Mouse (Mus musculus): Measurements from ENCODE around the gene Det1. TPM values are rescaled to one million over a fixed set of nuclear protein-coding genes. Genes with fewer than 3 reads are reported as not detected.

Det1 gene
- polyA plus RNA-seq (2017; shearing (Covaris generic)), result 10 to 100 TPM; 18.5 to 24.1 TPM

- ATAC-seq, result peak; percentile 96
These were observed at the start of gene Det1 for GRCm38 (mm10) chr7:78846737-78847434. TSS of gene Det1 (minus strand) at chr7:78847263.

GRCm38 (mm10) chr7:78895653-78896333 is 48.7 kb upstream of the Det1 start, which contains the start of gene Aen:
TSS of gene Aen (plus strand) at chr7:78895854.
- ATAC-seq, result peak; percentile 100

DNA sequence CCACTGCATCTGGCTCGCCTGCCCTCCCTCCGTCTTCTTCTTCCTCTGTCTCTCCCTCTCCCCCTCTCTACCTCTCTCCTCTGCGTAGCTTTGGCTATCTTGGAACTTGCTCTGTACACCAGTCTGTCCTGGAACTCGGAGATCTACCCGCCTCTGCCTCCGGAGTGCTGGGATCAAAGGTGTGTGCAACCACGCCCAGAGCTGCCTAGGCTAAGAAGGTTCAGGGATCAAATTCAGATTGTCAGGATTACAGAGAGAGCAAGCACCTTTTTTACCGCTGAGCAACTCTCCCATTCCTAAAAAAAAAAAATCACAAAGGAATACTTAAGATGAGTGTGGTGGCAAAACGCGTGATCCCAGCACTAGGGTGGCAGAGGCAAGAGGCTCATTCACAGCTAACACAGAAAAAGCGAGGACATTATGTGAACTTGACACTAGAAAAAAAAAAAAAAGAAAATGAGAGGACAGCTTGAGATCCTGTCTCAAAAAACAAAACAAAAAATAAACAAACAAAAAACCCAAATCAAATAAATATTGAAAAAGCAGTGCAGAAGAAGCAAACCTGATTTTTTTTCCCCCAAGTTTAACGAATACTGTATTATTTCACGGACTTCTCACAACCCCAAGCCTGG is 48.1 kb upstream of the Det1 start:
- ATAC-seq, result no peak

DNA sequence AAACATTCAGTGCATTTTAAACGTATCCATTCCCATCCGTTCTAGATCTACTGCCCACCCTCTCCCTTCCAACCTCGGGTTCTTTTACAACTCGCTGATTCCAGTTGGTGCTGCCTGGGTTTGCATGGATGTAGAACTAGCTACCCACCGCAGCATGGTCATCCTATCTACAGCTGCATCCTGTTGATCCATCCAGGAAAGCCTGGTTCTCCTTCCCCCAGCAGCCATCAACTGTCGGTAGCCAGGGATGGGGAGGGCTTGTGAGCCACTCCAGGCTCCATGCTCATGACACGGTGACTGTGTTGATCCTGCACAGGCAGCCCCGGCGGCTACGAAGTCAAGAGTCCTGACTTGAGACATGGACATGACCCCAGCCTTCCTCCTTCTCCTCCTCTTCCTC is 46.9 kb upstream of the Det1 start:
- ATAC-seq, result no peak

- ATAC-seq, result peak; percentile 51
These were observed 43.6 kb upstream of the Det1 start for GRCm38 (mm10) chr7:78890641-78891040.

DNA sequence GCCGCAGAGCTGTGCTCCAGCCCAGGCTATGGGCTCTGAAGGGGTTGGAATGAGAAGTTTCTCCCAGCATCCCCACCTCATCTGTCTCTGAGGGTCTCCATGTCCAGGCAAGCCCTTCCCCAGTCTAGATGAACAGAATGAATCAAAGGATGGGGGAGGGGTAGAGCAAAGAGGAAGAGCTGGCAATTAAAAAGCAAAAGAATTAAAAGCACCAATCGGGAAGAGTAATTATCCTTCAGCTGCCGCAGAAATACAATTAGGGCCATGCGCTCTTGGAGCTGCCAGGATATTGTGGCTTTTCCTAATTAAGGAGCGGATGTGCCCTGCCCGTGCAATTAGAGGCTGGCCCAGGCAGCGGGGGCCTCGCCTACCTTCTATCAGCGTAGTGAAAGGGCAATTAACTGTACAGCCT is 40.4 kb upstream of the Det1 start:
- no peak for ATAC-seq

DNA sequence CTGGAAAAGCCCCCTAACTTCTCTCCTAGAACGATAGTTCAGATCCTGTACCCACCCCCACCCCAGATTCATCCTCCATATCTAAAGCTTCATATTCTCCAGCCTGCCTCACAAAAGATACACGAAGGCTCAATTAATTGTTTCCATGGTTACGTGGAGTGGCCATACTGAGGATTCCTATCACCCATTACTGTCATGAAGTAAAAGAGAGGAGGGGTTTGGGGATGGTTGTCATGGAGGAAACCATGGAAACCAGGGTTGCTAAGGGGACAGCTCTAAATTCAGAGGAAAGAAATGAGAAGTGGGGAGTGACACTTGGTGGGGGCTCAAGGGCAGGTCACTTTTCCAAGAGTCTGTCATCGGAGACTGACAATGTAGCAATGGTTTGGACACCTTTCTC is 39.4 kb upstream of the Det1 start:
- ATAC-seq, result no peak

GRCm38 (mm10) chr7:78885404-78885803 is 38.3 kb upstream of the Det1 start:
- no peak for ATAC-seq

DNA sequence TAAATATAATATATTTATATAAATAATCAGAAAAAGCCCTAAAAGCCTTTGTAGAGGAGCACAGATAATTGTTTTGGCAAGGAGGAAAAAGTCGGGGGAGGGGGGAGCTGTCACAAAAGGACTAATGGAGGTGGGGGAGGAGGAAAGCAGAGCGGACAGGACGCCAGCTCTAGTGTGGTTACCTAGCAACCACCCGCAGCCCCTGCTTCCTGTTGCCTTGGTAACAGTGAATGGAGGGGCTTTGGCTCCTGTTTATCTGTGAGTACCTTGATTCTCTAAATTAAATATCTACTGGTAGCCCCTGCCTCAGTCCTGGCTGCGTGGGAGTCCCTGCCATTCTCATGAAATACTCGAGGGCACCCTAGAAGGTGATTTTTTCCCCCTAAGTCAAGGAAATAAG is 37.1 kb upstream of the Det1 start:
- ATAC-seq, result peak; percentile 29

- ATAC-seq, result no peak
These were observed 36.6 kb upstream of the Det1 start for GRCm38 (mm10) chr7:78883726-78884060.

GRCm38 (mm10) chr7:78883016-78883725 is 36.1 kb upstream of the Det1 start:
- ATAC-seq, result no peak

GRCm38 (mm10) chr7:78882469-78882837 is 35.4 kb upstream of the Det1 start:
- ATAC-seq, result peak; percentile 49

GRCm38 (mm10) chr7:78881607-78882468 is 34.8 kb upstream of the Det1 start:
- no peak for ATAC-seq

GRCm38 (mm10) chr7:78872831-78873230 is 25.8 kb upstream of the Det1 start:
- no peak for ATAC-seq

DNA sequence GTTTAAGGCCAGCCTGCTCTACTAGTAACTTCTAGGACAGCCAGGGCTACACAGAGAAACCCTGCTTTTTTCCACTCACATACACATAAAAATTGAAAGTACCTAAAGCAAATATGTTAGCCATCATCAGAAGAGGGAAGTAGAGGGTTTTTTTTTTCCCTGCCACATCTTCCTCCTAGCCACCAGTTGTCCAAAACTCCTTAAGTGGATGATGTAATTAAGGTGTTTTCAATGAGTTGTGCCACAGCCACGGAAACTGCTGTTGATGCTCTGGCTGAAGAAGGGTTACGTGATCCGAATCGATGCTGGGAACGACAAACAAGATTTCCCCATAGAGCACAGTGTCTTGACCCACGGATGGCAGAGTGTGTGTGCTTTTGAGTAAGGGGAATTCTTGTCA is 25.3 kb upstream of the Det1 start:
- ATAC-seq, result no peak

DNA sequence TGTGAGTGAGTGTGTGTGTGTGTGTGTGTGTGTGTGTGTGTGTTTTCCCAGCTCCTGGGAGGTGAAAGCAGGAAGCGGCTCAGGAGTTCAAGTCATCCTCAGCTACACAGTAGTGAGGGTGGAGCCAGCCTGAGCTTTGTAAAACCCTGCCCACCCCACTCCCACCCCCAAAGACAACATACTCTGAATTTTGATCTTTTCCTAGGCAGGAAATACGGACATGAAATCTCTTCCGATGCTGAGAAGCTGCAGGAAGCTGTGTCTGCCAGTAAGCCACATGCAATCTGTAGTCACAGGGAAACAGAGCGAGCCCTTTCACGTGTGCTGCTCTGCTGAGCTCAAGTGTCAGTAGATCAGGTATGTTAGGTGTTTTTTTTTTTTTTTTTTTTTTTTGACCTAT is 21.7 kb upstream of the Det1 start:
- ATAC-seq, result peak; percentile 60

GRCm38 (mm10) chr7:78865212-78865949 is 18.3 kb upstream of the Det1 start:
- ATAC-seq, result peak; percentile 54

- no peak for ATAC-seq
These were observed 17.4 kb upstream of the Det1 start for GRCm38 (mm10) chr7:78864446-78864802.

GRCm38 (mm10) chr7:78863796-78864445 is 16.9 kb upstream of the Det1 start:
- no peak for ATAC-seq

DNA sequence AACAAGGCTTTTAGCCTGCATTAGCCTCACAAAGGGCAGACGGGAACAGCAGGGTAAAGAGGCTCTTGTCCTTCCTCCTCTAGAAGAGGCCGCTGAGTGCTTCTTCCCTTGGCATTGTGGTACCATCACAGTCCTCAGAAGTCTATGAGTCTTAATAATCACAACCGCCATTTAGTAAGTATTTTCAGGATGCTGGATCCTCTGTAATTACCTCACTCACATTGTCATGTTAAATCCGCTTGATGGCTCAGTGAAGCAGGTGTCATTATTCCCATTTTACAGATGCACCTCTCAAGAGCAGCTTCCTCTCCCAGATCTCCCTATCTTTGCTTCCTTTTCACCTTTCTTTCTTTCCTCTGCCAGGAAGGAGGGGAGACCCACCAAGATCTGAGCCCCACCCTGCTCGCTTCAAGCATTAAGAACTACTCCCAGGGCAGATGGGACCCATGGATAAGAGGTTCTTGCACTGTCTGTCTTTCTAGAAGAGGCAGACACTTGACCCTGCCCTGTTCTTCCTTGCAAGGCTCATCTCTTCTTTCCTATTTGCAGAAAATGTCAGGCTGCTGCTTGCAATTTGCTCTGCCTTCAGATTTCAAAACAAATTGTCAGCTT is 8.1 kb upstream of the Det1 start:
- ATAC-seq, result no peak

DNA sequence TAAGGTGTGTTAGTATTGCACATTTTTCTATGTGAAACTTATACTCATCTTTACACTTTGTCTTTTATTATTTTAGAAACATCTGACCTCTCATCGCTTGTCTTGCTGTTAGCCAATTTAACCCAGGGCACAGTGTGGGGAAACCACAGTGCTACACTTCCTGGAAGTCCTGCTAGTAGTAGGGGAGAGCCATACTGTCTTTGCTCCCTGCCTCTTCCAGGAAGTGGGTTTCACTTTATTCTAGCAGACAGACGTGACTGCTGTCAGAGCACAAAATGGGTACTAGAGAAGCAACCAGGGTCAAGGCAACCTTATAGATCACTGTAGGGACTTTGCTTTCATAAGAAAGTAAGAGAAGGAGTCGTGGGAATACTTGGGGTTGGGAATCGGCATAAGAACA is 7.0 kb upstream of the Det1 start:
- peak; percentile 99 for ATAC-seq
